Mouse (Mus musculus): ENCODE measurements at regions not wholly inside any gene's neighbourhood (a gene's known extent, or its start where the extent isn't known, plus 50 kb on each side); places are given as distances from the start of the nearest gene placed in this dataset.
A peak's percentile ranks its signal among the peaks of the same experiment; 100 is the strongest.

- H3K4me2 ChIP-seq (replicated peaks; ENCODE audit: low read depth, low read length) = no peak overlapping the region
- H3K4me1 ChIP-seq (replicated peaks; ENCODE audit: control insufficient read depth, insufficient read depth, low read length) = no peaks in the 10 kb centered on the region
- 50% methylated on average over 2 of the region's 2 CpGs for WGBS
- no peak overlapping the region for H3K4me3 ChIP-seq (ENCODE audit: low read depth, low read length)
- no peaks in the 10 kb centered on the region for H3K9me3 ChIP-seq (ENCODE audit: control insufficient read depth, low read length)
- H3K27ac ChIP-seq (ENCODE audit: low read depth, low read length) = no peak overlapping the region
- DNase-seq (ENCODE audit: low spot score) (peak; percentile 15), ATAC-seq (ENCODE audit: low FRiP score) (peak; percentile 89)
- no peaks in the 10 kb centered on the region for H3K36me3 ChIP-seq (ENCODE audit: control insufficient read depth, insufficient read depth, low read length)
- H3K9ac ChIP-seq (ENCODE audit: low read depth, low read length) = no peak overlapping the region
- H3K27me3 ChIP-seq (ENCODE audit: control insufficient read depth, insufficient read depth, low read length) = no peaks in the 10 kb centered on the region
Observed at GRCm38 (mm10) chr7:94975037-94975775, 1195.8 kb upstream of the Tenm4 start.

- WGBS = 85% methylated on average over 6 of the region's 6 CpGs
- Histone ChIP-seq H3K4me3 (ENCODE audit: low read depth, low read length) (no peak overlapping the region), H3K4me1 (replicated peaks; ENCODE audit: control insufficient read depth, insufficient read depth, low read length) (no peaks in the 10 kb centered on the region), H3K27me3 (ENCODE audit: control insufficient read depth, insufficient read depth, low read length) (no peaks in the 10 kb centered on the region), H3K9ac (ENCODE audit: low read depth, low read length) (no peak overlapping the region), H3K36me3 (ENCODE audit: control insufficient read depth, insufficient read depth, low read length) (no peaks in the 10 kb centered on the region), H3K27ac (ENCODE audit: low read depth, low read length) (no peak overlapping the region), H3K9me3 (ENCODE audit: control insufficient read depth, low read length) (no peaks in the 10 kb centered on the region), H3K4me2 (replicated peaks; ENCODE audit: low read depth, low read length) (no peak overlapping the region)
- ATAC-seq (ENCODE audit: low FRiP score) = no peak
- no peak for DNase-seq (ENCODE audit: low spot score)
Observed at GRCm38 (mm10) chr7:94996258-94996657, 1174.8 kb upstream of the Tenm4 start.

GRCm38 (mm10) chr7:95004161-95004560 is 1166.9 kb upstream of the Tenm4 start:
- ATAC-seq (ENCODE audit: low FRiP score) = no peak
- 87% methylated on average over 3 of the region's 3 CpGs for WGBS
- H3K36me3 ChIP-seq (ENCODE audit: control insufficient read depth, insufficient read depth, low read length) = no peaks in the 10 kb centered on the region
- no peak overlapping the region for H3K9ac ChIP-seq (ENCODE audit: low read depth, low read length)
- H3K9me3 ChIP-seq (ENCODE audit: control insufficient read depth, low read length) = no peaks in the 10 kb centered on the region
- no peak overlapping the region for H3K4me3 ChIP-seq (ENCODE audit: low read depth, low read length)
- no peak for DNase-seq (ENCODE audit: low spot score)
- no peak overlapping the region for H3K4me2 ChIP-seq (replicated peaks; ENCODE audit: low read depth, low read length)
- H3K27me3 ChIP-seq (ENCODE audit: control insufficient read depth, insufficient read depth, low read length) = no peaks in the 10 kb centered on the region
- no peak overlapping the region for H3K27ac ChIP-seq (ENCODE audit: low read depth, low read length)
- no peaks in the 10 kb centered on the region for H3K4me1 ChIP-seq (replicated peaks; ENCODE audit: control insufficient read depth, insufficient read depth, low read length)

- no peak for DNase-seq (ENCODE audit: low spot score)
- Histone ChIP-seq H3K36me3 (ENCODE audit: control insufficient read depth, insufficient read depth, low read length) (no peaks in the 10 kb centered on the region), H3K4me2 (replicated peaks; ENCODE audit: low read depth, low read length) (no peak overlapping the region), H3K4me1 (replicated peaks; ENCODE audit: control insufficient read depth, insufficient read depth, low read length) (no peaks in the 10 kb centered on the region), H3K27me3 (ENCODE audit: control insufficient read depth, insufficient read depth, low read length) (no peaks in the 10 kb centered on the region), H3K9ac (ENCODE audit: low read depth, low read length) (no peak overlapping the region), H3K27ac (ENCODE audit: low read depth, low read length) (no peak overlapping the region), H3K9me3 (ENCODE audit: control insufficient read depth, low read length) (no peaks in the 10 kb centered on the region), H3K4me3 (ENCODE audit: low read depth, low read length) (no peak overlapping the region)
- no peak for ATAC-seq (ENCODE audit: low FRiP score)
- 79% methylated on average over 3 of the region's 3 CpGs for WGBS
Observed at GRCm38 (mm10) chr7:95005403-95005802, 1165.6 kb upstream of the Tenm4 start.

GRCm38 (mm10) chr7:95008896-95009430 is 1162.1 kb upstream of the Tenm4 start:
- no peak overlapping the region for H3K27ac ChIP-seq (ENCODE audit: low read depth, low read length)
- H3K27me3 ChIP-seq (ENCODE audit: control insufficient read depth, insufficient read depth, low read length) = no peaks in the 10 kb centered on the region
- no peaks in the 10 kb centered on the region for H3K36me3 ChIP-seq (ENCODE audit: control insufficient read depth, insufficient read depth, low read length)
- ATAC-seq (ENCODE audit: low FRiP score) (no peak), DNase-seq (ENCODE audit: low spot score) (no peak)
- no peak overlapping the region for H3K4me2 ChIP-seq (replicated peaks; ENCODE audit: low read depth, low read length)
- no peaks in the 10 kb centered on the region for H3K4me1 ChIP-seq (replicated peaks; ENCODE audit: control insufficient read depth, insufficient read depth, low read length)
- H3K9me3 ChIP-seq (ENCODE audit: control insufficient read depth, low read length) = no peaks in the 10 kb centered on the region
- H3K9ac ChIP-seq (ENCODE audit: low read depth, low read length) = no peak overlapping the region
- no peak overlapping the region for H3K4me3 ChIP-seq (ENCODE audit: low read depth, low read length)
- WGBS = 84% methylated on average over 6 of the region's 6 CpGs

- H3K27me3 ChIP-seq (ENCODE audit: control insufficient read depth, insufficient read depth, low read length) = no peaks in the 10 kb centered on the region
- ATAC-seq (ENCODE audit: low FRiP score) (no peak), DNase-seq (ENCODE audit: low spot score) (no peak)
- no peaks in the 10 kb centered on the region for H3K9me3 ChIP-seq (ENCODE audit: control insufficient read depth, low read length)
- no peak overlapping the region for H3K9ac ChIP-seq (ENCODE audit: low read depth, low read length)
- no peak overlapping the region for H3K4me3 ChIP-seq (ENCODE audit: low read depth, low read length)
- H3K4me2 ChIP-seq (replicated peaks; ENCODE audit: low read depth, low read length) = no peak overlapping the region
- H3K36me3 ChIP-seq (ENCODE audit: control insufficient read depth, insufficient read depth, low read length) = no peaks in the 10 kb centered on the region
- no peak overlapping the region for H3K27ac ChIP-seq (ENCODE audit: low read depth, low read length)
- H3K4me1 ChIP-seq (replicated peaks; ENCODE audit: control insufficient read depth, insufficient read depth, low read length) = no peaks in the 10 kb centered on the region
- 90% methylated on average over 1 of the region's 1 CpGs for WGBS
Observed at GRCm38 (mm10) chr7:95020285-95020684, 1150.8 kb upstream of the Tenm4 start.

GRCm38 (mm10) chr7:95027915-95028810 is 1142.9 kb upstream of the Tenm4 start:
- ATAC-seq (ENCODE audit: low FRiP score) = no peak; the same call in 1 of the 2 replicates
- Histone ChIP-seq H3K4me3 (ENCODE audit: low read depth, low read length) (no peak overlapping the region), H3K9ac (ENCODE audit: low read depth, low read length) (no peak overlapping the region), H3K4me2 (replicated peaks; ENCODE audit: low read depth, low read length) (no peak overlapping the region), H3K27ac (ENCODE audit: low read depth, low read length) (no peak overlapping the region), H3K27me3 (ENCODE audit: control insufficient read depth, insufficient read depth, low read length) (no peaks in the 10 kb centered on the region), H3K4me1 (replicated peaks; ENCODE audit: control insufficient read depth, insufficient read depth, low read length) (no peaks in the 10 kb centered on the region), H3K9me3 (ENCODE audit: control insufficient read depth, low read length) (no peaks in the 10 kb centered on the region), H3K36me3 (ENCODE audit: control insufficient read depth, insufficient read depth, low read length) (no peaks in the 10 kb centered on the region)
- DNase-seq (ENCODE audit: low spot score) = no peak
- 78% methylated on average over 4 of the region's 4 CpGs for WGBS
